Comparison of ENCODE assay signal across 27 mouse cellular contexts in the genomic region with DNA sequence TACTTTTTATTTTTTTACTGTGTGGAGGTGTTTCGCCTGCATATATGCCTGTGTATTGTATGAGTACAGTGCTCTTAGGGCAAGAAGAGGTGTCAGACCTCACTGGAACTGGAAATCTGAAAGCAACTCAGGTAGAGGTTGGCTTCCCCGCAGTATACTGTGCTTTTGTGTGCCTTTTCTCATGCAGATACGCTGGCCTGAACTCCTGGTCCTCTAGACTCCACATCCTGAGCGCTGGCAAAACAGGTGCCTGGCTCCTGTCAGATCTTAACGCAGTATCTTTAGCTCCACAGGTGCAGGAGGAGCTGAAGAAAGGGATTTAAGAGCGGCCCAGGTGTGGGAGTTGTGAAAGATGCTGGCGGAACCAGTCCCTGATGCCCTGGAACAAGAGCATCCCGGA. TPM values are rescaled to one million over a fixed set of nuclear protein-coding genes. Genes with fewer than 3 reads are reported as not detected.
DNase-seq lines count a peak whose midpoint lies in the region; ATAC-seq and TF ChIP-seq lines count a peak whose summit lies in the region.
"Had no signal": no experiment of that assay in that cellular context is flagged by ENCODE, and none has a peak within 500 bp of the region (broad histone marks: within the 10 kb centered on the region; RNA-seq: fewer than 3 reads in every experiment).

No protein-coding gene starts in this region.

- H3K4me1 ChIP-seq in E14TG2a.4 (replicated peaks; ENCODE audit: low read depth, low read length) = peaks cover 79% of the 10 kb centered on the region
- H3K4me1 ChIP-seq in midbrain, embryonic 16.5 days (ENCODE audit: control insufficient read depth, insufficient read depth, low read length) = no peaks in the 10 kb centered on the region
- peaks cover 14% of the 10 kb centered on the region; the same call in 1 of the 2 replicates for H3K4me1 ChIP-seq in kidney, embryonic 15.5 days

- WGBS in midbrain, embryonic 16.5 days = 85% methylated on average over 8 of the region's 8 CpGs
- WGBS in kidney, embryonic 15.5 days = 86% methylated on average over 8 of the region's 8 CpGs

- H3K4me3 ChIP-seq in E14TG2a.4 (replicated peaks; ENCODE audit: low read length) = peak overlapping the region; percentile 78
- no peak overlapping the region for H3K4me3 ChIP-seq in midbrain, embryonic 16.5 days (ENCODE audit: low read depth, low read length)
- no peak overlapping the region for H3K4me3 ChIP-seq in kidney, embryonic 15.5 days (replicated peaks)
- H3K4me3 ChIP-seq: embryonic facial prominence, embryonic 13.5 days; embryonic facial prominence, embryonic 15.5 days; erythroblast, embryonic 14.5 days; forebrain, embryonic 10.5 days; forebrain, embryonic 12.5 days had no signal

- H3K27me3 ChIP-seq in E14TG2a.4 (ENCODE audit: insufficient read depth, low read length) = no peaks in the 10 kb centered on the region
- no peaks in the 10 kb centered on the region; the same call in 1 of the 2 replicates for H3K27me3 ChIP-seq in midbrain, embryonic 16.5 days (ENCODE audit: control insufficient read depth, insufficient read depth, low read depth, low read length)
- H3K27me3 ChIP-seq in kidney, embryonic 15.5 days = no peaks in the 10 kb centered on the region
- H3K27me3 ChIP-seq: embryonic facial prominence, embryonic 13.5 days; embryonic facial prominence, embryonic 15.5 days had no signal

- H3K9me3 ChIP-seq in E14TG2a.4 (ENCODE audit: low read length) = no peaks in the 10 kb centered on the region
- no peaks in the 10 kb centered on the region for H3K9me3 ChIP-seq in midbrain, embryonic 16.5 days (replicated peaks; ENCODE audit: control insufficient read depth, low read length, poor library complexity, severe bottlenecking)
- H3K9me3 ChIP-seq in kidney, embryonic 15.5 days (replicated peaks) = no peaks in the 10 kb centered on the region
- H3K9me3 ChIP-seq: embryonic facial prominence, embryonic 13.5 days; embryonic facial prominence, embryonic 15.5 days; forebrain, embryonic 10.5 days; forebrain, embryonic 12.5 days; G1E had no signal

- ATAC-seq in midbrain, embryonic 16.5 days = no peak
- no peak for ATAC-seq in kidney, embryonic 15.5 days (replicated peaks; ENCODE audit: low FRiP score)
- ATAC-seq: activated CD4-positive, CD25-positive, alpha-beta regulatory T cell, adult 4 months; CD4-positive, CD25-positive, alpha-beta regulatory T cell, adult 4 months; forebrain, embryonic 14.5 days; forebrain, embryonic 16.5 days; Patski had no signal

- TF ChIP-seq CTCF in E14TG2a.4 (conservative IDR thresholded peaks at IDR 0.05; ENCODE audit: low read length) = no peak

- H3K9ac ChIP-seq in midbrain, embryonic 16.5 days (ENCODE audit: low read depth, low read length) = no peak overlapping the region
- H3K9ac ChIP-seq in kidney, embryonic 15.5 days = no peak overlapping the region
- H3K9ac ChIP-seq: embryonic facial prominence, embryonic 13.5 days; embryonic facial prominence, embryonic 15.5 days; forebrain, embryonic 12.5 days had no signal

- H3K4me2 ChIP-seq in midbrain, embryonic 16.5 days (ENCODE audit: low read length) = no peak overlapping the region
- H3K4me2 ChIP-seq in kidney, embryonic 15.5 days = no peak overlapping the region
- H3K4me2 ChIP-seq: embryonic facial prominence, embryonic 13.5 days; embryonic facial prominence, embryonic 15.5 days; forebrain, embryonic 12.5 days had no signal

- DNase-seq in ES-CJ7 (ENCODE audit: low read depth, low spot score) = peak; percentile 79
- DNase-seq in R1 (ENCODE audit: low read depth, low spot score) = peak; percentile 76
- DNase-seq in frontal cortex, adult 2 months (ENCODE audit: extremely low spot score in 1 of 2, low spot score in 1 of 2) = no peak
- DNase-seq: adrenal gland, adult 8-10 months; adrenal gland, postnatal 14 days; adrenal gland, postnatal 36 days; B cell, adult 2 months; cerebellum, adult 11-12 months; cerebellum, adult 8-10 months; cerebellum, adult 9-11 months; cerebellum, postnatal 14 days; cerebellum, postnatal 36 days; embryo, embryonic 11 days had no signal

- peaks cover 71% of the 10 kb centered on the region for H3K36me3 ChIP-seq in E14TG2a.4 (ENCODE audit: insufficient read depth, low read length)
- H3K36me3 ChIP-seq in midbrain, embryonic 16.5 days (ENCODE audit: control insufficient read depth, insufficient read depth, low read length) = no peaks in the 10 kb centered on the region
- no peaks in the 10 kb centered on the region for H3K36me3 ChIP-seq in kidney, embryonic 15.5 days
- H3K36me3 ChIP-seq: embryonic facial prominence, embryonic 13.5 days; embryonic facial prominence, embryonic 15.5 days; forebrain, embryonic 10.5 days; forebrain, embryonic 12.5 days; G1E had no signal

- H3K27ac ChIP-seq in midbrain, embryonic 16.5 days (ENCODE audit: low read length) = no peak overlapping the region
- H3K27ac ChIP-seq in kidney, embryonic 15.5 days = no peak overlapping the region
- H3K27ac ChIP-seq: embryonic facial prominence, embryonic 13.5 days; embryonic facial prominence, embryonic 15.5 days; forebrain, embryonic 10.5 days; forebrain, embryonic 12.5 days had no signal

RNA-seq across cellular contexts. Expression of gene Zscan10, which starts 4.6 kb away (rescaled TPM):
- not detected in 2 replicates for polyA plus RNA-seq in midbrain, embryonic 16.5 days (2015; fragmentation: Nextera tagmentation; extraction: Ambion mirVana)
- polyA plus RNA-seq in kidney, embryonic 15.5 days (2015; fragmentation: Nextera tagmentation; extraction: Ambion mirVana) = not detected in 2 replicates
- 0.04 TPM in 1 of 2 replicates, not detected in the other for polyA plus RNA-seq in frontal cortex, adult 2 months (2012; rRNA removed)
- polyA plus RNA-seq: erythroblast, embryonic 14.5 days; forebrain, embryonic 14.5 days; forebrain, embryonic 16.5 days; Patski had no signal

RNA-seq across cellular contexts. Expression of gene Zfp13, which starts 5.9 kb away (rescaled TPM):
- 28.4 and 29.4 TPM in 2 replicates for polyA plus RNA-seq in midbrain, embryonic 16.5 days (2015; fragmentation: Nextera tagmentation; extraction: Ambion mirVana)
- polyA plus RNA-seq in kidney, embryonic 15.5 days (2015; fragmentation: Nextera tagmentation; extraction: Ambion mirVana) = 16.3 and 16.5 TPM in 2 replicates
- polyA plus RNA-seq in frontal cortex, adult 2 months (2012; rRNA removed) = 27.8 and 32.2 TPM in 2 replicates
- polyA plus RNA-seq: activated CD4-positive, CD25-positive, alpha-beta regulatory T cell, adult 4 months had no signal

RNA-seq across cellular contexts. Expression of gene Mmp25, which starts 39.9 kb away (rescaled TPM):
- 0.94 and 1.6 TPM in 2 replicates for polyA plus RNA-seq in midbrain, embryonic 16.5 days (2015; fragmentation: Nextera tagmentation; extraction: Ambion mirVana)
- polyA plus RNA-seq in kidney, embryonic 15.5 days (2015; fragmentation: Nextera tagmentation; extraction: Ambion mirVana) = 1.1 and 1.3 TPM in 2 replicates
- 0.38 and 0.40 TPM in 2 replicates for polyA plus RNA-seq in frontal cortex, adult 2 months (2012; rRNA removed)
- polyA plus RNA-seq: erythroblast, embryonic 14.5 days; G1E; Patski had no signal

RNA-seq across cellular contexts. Expression of gene Zfp213, which starts 41.2 kb away (rescaled TPM):
- 16.0 and 17.9 TPM in 2 replicates for polyA plus RNA-seq in midbrain, embryonic 16.5 days (2015; fragmentation: Nextera tagmentation; extraction: Ambion mirVana)
- polyA plus RNA-seq in kidney, embryonic 15.5 days (2015; fragmentation: Nextera tagmentation; extraction: Ambion mirVana) = 20.9 and 22.8 TPM in 2 replicates
- 7.9 and 8.4 TPM in 2 replicates for polyA plus RNA-seq in frontal cortex, adult 2 months (2012; rRNA removed)

RNA-seq across cellular contexts. Expression of gene Bicdl2, which starts 55.1 kb away (rescaled TPM):
- polyA plus RNA-seq in midbrain, embryonic 16.5 days (2015; fragmentation: Nextera tagmentation; extraction: Ambion mirVana) = 0.15 TPM in 1 of 2 replicates, not detected in the other
- 1.3 and 1.5 TPM in 2 replicates for polyA plus RNA-seq in kidney, embryonic 15.5 days (2015; fragmentation: Nextera tagmentation; extraction: Ambion mirVana)
- not detected in 2 replicates for polyA plus RNA-seq in frontal cortex, adult 2 months (2012; rRNA removed)
- polyA plus RNA-seq: erythroblast, embryonic 14.5 days; forebrain, embryonic 14.5 days; G1E had no signal

Comparison
In these comparisons a context has a peak if more than half of its experiments do, and no peak if none do; other contexts are left out.
1. DNase-seq: peak in ES-CJ7 (single experiment) and R1 (single experiment); none in frontal cortex, adult 2 months (0 of 2).